Mouse (Mus musculus) testis, adult 2 months (tissue): ENCODE measurements at regions not wholly inside any gene's neighbourhood (a gene's known extent, or its start where the extent isn't known, plus 50 kb on each side); places are given as distances from the start of the nearest gene placed in this dataset.

Source experiments
- CTCF ChIP-seq: fragments of 200-500 bp; IDR thresholded peaks from 2 replicates; pipeline ENCODE4 v1.5.1; 2012; ENCODE audit warnings: low read depth, mild to moderate bottlenecking, inconsistent platforms, low read length, moderate library complexity; ENCODE audit not compliant: control insufficient read depth, insufficient read depth, insufficient replicate concordance
- POLR2A ChIP-seq: fragments of 200-500 bp; IDR thresholded peaks from 2 replicates; pipeline ENCODE4 v1.6.1; 2012; ENCODE audit warnings: low read depth, mild to moderate bottlenecking, inconsistent platforms, low read length, moderate library complexity; ENCODE audit not compliant: control insufficient read depth

- no peak for TF ChIP-seq CTCF
- TF ChIP-seq POLR2A: no peak
Measured at GRCm38 (mm10) chr14:58317640-58318039, 247.3 kb downstream of the Fgf9 start.
